Mouse (Mus musculus): Measurements from ENCODE around the gene Hsd3b6. TPM values are rescaled to one million over a fixed set of nuclear protein-coding genes. Genes with fewer than 3 reads are reported as not detected.

The Hsd3b6 gene
- total RNA-seq, 2 experiments from 2014 or later = not detected

Other genes with a start within 250 kb of the Hsd3b6 start
- not detected for gene Gm10681, start 225.6 kb downstream of the Hsd3b6 start, total RNA-seq (2021)
- gene Hsd3b5, start 184.2 kb downstream of the Hsd3b6 start, total RNA-seq (2021) = not detected
- gene Hsd3b2, start 89.9 kb downstream of the Hsd3b6 start, total RNA-seq (2021) = not detected
- not detected for gene Hsd3b3, start 51.3 kb downstream of the Hsd3b6 start, total RNA-seq (2021)
- gene Hsd3b1, start 45.4 kb upstream of the Hsd3b6 start, total RNA-seq (2021) = not detected
- not detected for gene Hao2, start 78.8 kb upstream of the Hsd3b6 start, total RNA-seq (2021)